Comparison of ENCODE assay signal across 7 mouse cellular contexts in genomic region chrX:68412560-68412959, GRCm38 (mm10).
DNase-seq lines count a peak whose midpoint lies in the region; ATAC-seq and TF ChIP-seq lines count a peak whose summit lies in the region.
"Not testable (repeated sequence)": the region's sequence is repeated elsewhere in the genome, so short reads cannot be mapped to it uniquely, and the experiment has no call there.

No protein-coding gene starts in this region.

- 69% methylated on average over 5 of the region's 5 CpGs for WGBS in intestine, embryonic 15.5 days
- WGBS in intestine, postnatal 0 days, result 44% methylated on average over 5 of the region's 5 CpGs

- H3K36me3 ChIP-seq in C2C12 (ENCODE audit: control insufficient read depth, insufficient read depth); intestine, embryonic 15.5 days; intestine, postnatal 0 days (ENCODE audit: control insufficient read depth, insufficient read depth): not testable (repeated sequence)

- TF ChIP-seq CTCF in C2C12 (IDR thresholded peaks at IDR 0.05; ENCODE audit: control insufficient read depth, insufficient read depth, insufficient read length); intestine, postnatal 0 days (IDR thresholded peaks at IDR 0.05; ENCODE audit: low read depth): not testable (repeated sequence)

- not testable (repeated sequence) for H3K9ac ChIP-seq in intestine, embryonic 15.5 days; intestine, postnatal 0 days (ENCODE audit: low read depth, low read length)

- DNase-seq in 3T3-L1 (ENCODE audit: low read depth, low spot score) (peak; percentile 74), NIH3T3 (ENCODE audit: low read depth) (peak; percentile 3)
- DNase-seq in urinary bladder, postnatal 14 days (ENCODE audit: low spot score), result peak; percentile 41
- DNase-seq in urinary bladder, postnatal 36 days (ENCODE audit: low spot score in 2 of 2), result peak; percentile 3 to 21

- not testable (repeated sequence) for H3K79me3 ChIP-seq in C2C12 (ENCODE audit: low read depth)

- H3K9me3 ChIP-seq in intestine, embryonic 15.5 days; intestine, postnatal 0 days (ENCODE audit: control insufficient read depth): not testable (repeated sequence)

- peak; percentile 31; the same call in 1 of the 2 replicates for ATAC-seq in intestine, embryonic 15.5 days
- ATAC-seq in intestine, postnatal 0 days, result peak; percentile 59

- not testable (repeated sequence) for H3K4me2 ChIP-seq in intestine, embryonic 15.5 days (replicated peaks); intestine, postnatal 0 days (replicated peaks; ENCODE audit: low read depth)

- H3K27me3 ChIP-seq in C2C12 (ENCODE audit: control insufficient read depth, insufficient read depth, insufficient read length); intestine, embryonic 15.5 days (replicated peaks); intestine, postnatal 0 days (replicated peaks; ENCODE audit: control insufficient read depth, insufficient read depth, low read length): not testable (repeated sequence)

- not testable (repeated sequence) for H3K27ac ChIP-seq in intestine, embryonic 15.5 days; intestine, postnatal 0 days (ENCODE audit: low read depth, low read length)

- H3K79me2 ChIP-seq in C2C12 (ENCODE audit: control insufficient read depth, insufficient read depth), result not testable (repeated sequence)

- H3ac ChIP-seq in C2C12 (ENCODE audit: control insufficient read depth, insufficient read length, low read depth), result not testable (repeated sequence)

- not testable (repeated sequence) for H3K4me3 ChIP-seq in C2C12 (ENCODE audit: insufficient read depth, poor library complexity, severe bottlenecking); intestine, embryonic 15.5 days (replicated peaks); intestine, postnatal 0 days (ENCODE audit: low read depth, low read length)

- H3K4me1 ChIP-seq in intestine, embryonic 15.5 days (replicated peaks); intestine, postnatal 0 days (replicated peaks; ENCODE audit: control insufficient read depth, insufficient read depth, low read length): not testable (repeated sequence)

TF ChIP-seq in C2C12, 6 proteins besides CTCF, POLR2A, EP300 and RAD21:
- TF ChIP-seq MYOD1 (IDR thresholded peaks at IDR 0.05; ENCODE audit: control insufficient read depth, insufficient read length, low read depth), result peak; percentile 8
TF ChIP-seq in C2C12: peak in this region for 1; not testable (repeated sequence) for 5.

Comparison
In these comparisons a context has a peak if more than half of its experiments do, and no peak if none do; other contexts are left out.
1. DNase-seq: peak in every context shown above with its lines; median percentile 74 in 3T3-L1; 41 in urinary bladder, postnatal 14 days; 12 in urinary bladder, postnatal 36 days; 3 in NIH3T3.